Mouse (Mus musculus): ENCODE measurements at regions not wholly inside any gene's neighbourhood (a gene's known extent, or its start where the extent isn't known, plus 50 kb on each side); places are given as distances from the start of the nearest gene placed in this dataset.

DNA sequence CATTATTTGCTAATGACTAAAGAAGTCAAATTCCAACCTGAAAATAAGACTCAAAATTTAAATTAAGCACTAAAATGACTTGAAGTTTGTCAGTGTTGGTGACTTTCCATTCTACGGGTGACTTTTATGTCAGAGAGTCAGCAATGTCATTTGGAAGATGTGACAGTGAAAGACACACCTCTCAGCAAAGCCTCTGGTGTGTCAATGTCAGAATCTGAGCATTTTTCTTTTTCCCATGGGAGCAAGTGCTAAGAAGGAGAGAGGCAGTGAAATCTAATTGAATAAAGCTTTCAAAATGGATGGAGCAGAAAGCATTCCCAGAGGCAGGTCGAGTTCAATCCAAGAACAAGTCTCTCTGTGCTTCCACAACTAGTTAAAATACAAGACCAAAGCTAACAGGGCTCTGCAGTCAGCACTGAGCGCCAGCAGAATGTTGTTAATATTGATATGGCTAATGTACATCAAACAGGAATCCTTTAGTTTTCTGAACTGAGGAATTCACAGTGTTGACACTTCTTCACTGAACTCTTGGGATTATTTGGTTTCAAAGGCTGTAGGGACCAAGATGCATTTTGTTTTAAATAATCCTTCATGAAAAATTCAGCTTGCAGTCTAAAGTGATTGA lies 170.4 kb upstream of the Megf9 start:
- ATAC-seq (ENCODE audit: low FRiP score, low read depth): no peak
- 78% methylated on average over 3 of the region's 3 CpGs for WGBS
- no peak overlapping the region for H3K9ac ChIP-seq
- no peak overlapping the region for H3K4me3 ChIP-seq
- no peaks in the 10 kb centered on the region for H3K27me3 ChIP-seq
- H3K4me1 ChIP-seq: no peaks in the 10 kb centered on the region
- H3K9me3 ChIP-seq: no peaks in the 10 kb centered on the region
- no peak overlapping the region for H3K4me2 ChIP-seq (replicated peaks)
- H3K27ac ChIP-seq: no peak overlapping the region
- H3K36me3 ChIP-seq: no peaks in the 10 kb centered on the region

GRCm38 (mm10) chr4:70700894-70701293 lies 166.1 kb upstream of the Megf9 start:
- no peak overlapping the region for H3K9ac ChIP-seq
- H3K9me3 ChIP-seq: no peaks in the 10 kb centered on the region
- no peak overlapping the region for H3K4me3 ChIP-seq
- ATAC-seq (ENCODE audit: low FRiP score, low read depth): no peak
- no peak overlapping the region for H3K27ac ChIP-seq
- WGBS: 70% methylated on average over 1 of the region's 1 CpGs
- H3K36me3 ChIP-seq: no peaks in the 10 kb centered on the region
- no peaks in the 10 kb centered on the region for H3K27me3 ChIP-seq
- H3K4me2 ChIP-seq (replicated peaks): no peak overlapping the region
- H3K4me1 ChIP-seq: no peaks in the 10 kb centered on the region

GRCm38 (mm10) chr4:70664181-70664580 lies 129.4 kb upstream of the Megf9 start:
- H3K9me3 ChIP-seq: no peaks in the 10 kb centered on the region
- no peak for ATAC-seq (ENCODE audit: low FRiP score, low read depth)
- no peak overlapping the region for H3K4me2 ChIP-seq (replicated peaks)
- WGBS: 89% methylated on average over 1 of the region's 1 CpGs
- no peak overlapping the region for H3K9ac ChIP-seq
- no peaks in the 10 kb centered on the region for H3K27me3 ChIP-seq
- H3K36me3 ChIP-seq: no peaks in the 10 kb centered on the region
- no peaks in the 10 kb centered on the region for H3K4me1 ChIP-seq
- H3K27ac ChIP-seq: no peak overlapping the region
- H3K4me3 ChIP-seq: no peak overlapping the region

DNA sequence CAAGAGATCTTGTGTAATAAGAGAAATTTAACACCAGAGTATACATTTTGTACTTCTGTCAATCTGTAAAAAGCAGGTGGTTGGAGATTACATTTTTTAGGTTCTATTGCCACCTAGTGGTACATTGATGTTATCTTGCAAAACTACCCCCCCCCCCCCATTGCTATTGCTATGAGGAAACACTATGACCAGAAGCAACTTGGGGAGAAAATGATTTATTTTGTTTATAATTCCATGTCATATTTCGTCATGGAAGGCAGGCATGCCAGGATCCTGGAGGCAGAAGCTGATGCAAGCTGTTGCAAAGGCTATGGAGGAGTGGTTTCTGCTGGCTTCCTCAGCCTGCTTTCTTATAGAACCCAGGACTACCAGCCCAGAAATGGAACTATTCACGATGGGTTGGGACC lies 86.6 kb upstream of the Megf9 start:
- WGBS: 56% methylated on average over 2 of the region's 2 CpGs
- Histone ChIP-seq H3K9ac (no peak overlapping the region), H3K4me2 (replicated peaks) (no peak overlapping the region), H3K27ac (no peak overlapping the region), H3K27me3 (no peaks in the 10 kb centered on the region), H3K36me3 (no peaks in the 10 kb centered on the region), H3K4me1 (no peaks in the 10 kb centered on the region), H3K4me3 (no peak overlapping the region), H3K9me3 (no peaks in the 10 kb centered on the region)
- ATAC-seq (ENCODE audit: low FRiP score, low read depth): no peak

DNA sequence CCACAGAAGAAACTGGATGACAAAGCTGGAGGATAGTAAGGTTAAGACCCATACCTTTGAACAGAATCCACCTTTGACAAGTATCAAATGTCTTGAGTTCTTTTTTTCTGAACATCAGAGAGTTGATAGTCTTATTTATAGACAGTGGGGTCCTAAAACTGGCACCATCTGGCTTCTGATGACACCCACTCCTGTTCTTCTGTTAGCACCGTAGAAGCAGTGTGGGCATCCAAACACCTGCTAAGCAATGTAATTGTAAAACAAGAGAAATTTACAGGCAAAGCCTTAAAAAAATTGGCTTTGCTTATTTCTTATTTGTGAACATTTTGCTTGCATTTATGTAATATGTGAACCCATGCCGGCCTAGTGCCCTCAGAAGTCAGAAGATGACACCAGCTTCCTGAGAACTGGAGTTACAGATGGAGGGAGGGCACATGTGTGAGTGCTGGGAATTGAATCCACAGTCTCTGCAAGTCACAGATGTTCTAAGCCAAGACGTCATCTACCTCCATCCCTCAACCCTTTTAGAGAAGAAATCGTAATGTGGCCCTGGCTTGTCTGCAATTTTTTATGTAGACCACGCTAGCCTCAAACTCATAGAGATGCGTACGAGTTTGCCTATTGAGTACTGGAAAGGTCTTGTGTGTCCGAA lies 85.0 kb upstream of the Megf9 start:
- WGBS: 82% methylated on average over 8 of the region's 8 CpGs

GRCm38 (mm10) chr4:70615794-70616193 lies 81.0 kb upstream of the Megf9 start:
- Histone ChIP-seq H3K4me2 (replicated peaks) (no peak overlapping the region), H3K9me3 (no peaks in the 10 kb centered on the region), H3K36me3 (no peaks in the 10 kb centered on the region), H3K27me3 (no peaks in the 10 kb centered on the region), H3K4me1 (no peaks in the 10 kb centered on the region), H3K4me3 (no peak overlapping the region), H3K27ac (no peak overlapping the region), H3K9ac (no peak overlapping the region)
- 63% methylated on average over 4 of the region's 4 CpGs for WGBS
- ATAC-seq (ENCODE audit: low FRiP score, low read depth): no peak

More for the DNA sequence above, 85.0 kb upstream of the Megf9 start:
- H3K4me2 ChIP-seq (replicated peaks): no peak overlapping the region
- H3K27me3 ChIP-seq: no peaks in the 10 kb centered on the region
- no peaks in the 10 kb centered on the region for H3K36me3 ChIP-seq
- no peaks in the 10 kb centered on the region for H3K9me3 ChIP-seq
- no peak overlapping the region for H3K27ac ChIP-seq
- ATAC-seq (ENCODE audit: low FRiP score, low read depth): no peak
- H3K4me1 ChIP-seq: no peaks in the 10 kb centered on the region
- H3K9ac ChIP-seq: no peak overlapping the region
- H3K4me3 ChIP-seq: no peak overlapping the region

DNA sequence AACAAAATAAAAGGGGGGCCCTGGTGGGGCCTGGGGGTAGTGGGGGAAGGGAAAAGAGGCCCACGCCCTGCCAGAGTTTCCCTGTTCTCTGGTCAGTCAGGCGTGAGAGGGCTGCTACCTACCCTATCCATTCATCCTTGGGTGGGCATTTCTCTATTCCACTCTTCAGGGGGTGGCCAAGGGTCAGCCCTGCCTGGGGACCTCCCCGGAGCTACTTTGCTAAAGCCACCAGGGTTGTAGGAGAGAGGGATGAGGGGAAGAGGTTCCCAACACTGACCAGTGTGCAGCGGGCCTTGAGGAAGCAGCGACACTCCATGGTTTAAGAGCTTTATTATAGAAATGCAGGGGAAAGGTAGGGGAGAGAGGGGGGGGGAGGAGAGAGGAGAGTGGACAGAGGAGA lies 79.6 kb upstream of the Megf9 start:
- Histone ChIP-seq H3K27me3 (no peaks in the 10 kb centered on the region), H3K9me3 (no peaks in the 10 kb centered on the region), H3K4me1 (no peaks in the 10 kb centered on the region), H3K36me3 (no peaks in the 10 kb centered on the region), H3K4me3 (no peak overlapping the region), H3K9ac (no peak overlapping the region), H3K27ac (no peak overlapping the region), H3K4me2 (replicated peaks) (no peak overlapping the region)
- 80% methylated on average over 5 of the region's 5 CpGs for WGBS
- ATAC-seq (ENCODE audit: low FRiP score, low read depth): no peak

DNA sequence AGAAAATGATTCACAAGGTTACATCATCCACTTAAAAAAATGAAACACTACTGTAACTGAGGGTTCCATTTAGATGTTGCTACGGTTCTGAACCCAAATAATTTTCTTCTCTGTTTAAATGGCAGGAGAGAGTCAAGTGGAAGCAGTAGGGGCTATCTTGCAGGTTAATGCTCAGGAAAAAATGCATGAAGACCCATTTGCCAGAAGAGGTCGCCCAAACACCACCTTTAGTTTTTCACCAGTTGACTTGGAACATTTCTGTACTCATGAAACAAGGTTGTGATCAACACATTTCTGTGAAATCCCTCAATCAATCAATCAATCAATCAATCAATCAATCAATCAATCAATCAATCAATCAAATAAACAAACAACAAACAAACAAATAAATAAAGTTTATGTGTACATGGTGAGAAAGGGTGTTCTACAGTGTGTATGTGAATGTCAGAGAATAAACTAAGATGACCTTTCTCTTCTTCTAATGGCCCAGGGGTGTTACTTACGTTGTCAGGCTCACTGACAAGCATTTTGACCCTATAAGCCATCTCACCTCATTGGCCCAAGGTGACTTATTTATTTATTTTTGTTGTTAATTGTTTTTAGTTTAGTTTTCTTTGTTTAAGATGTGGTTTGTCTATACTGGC lies 68.5 kb upstream of the Megf9 start:
- WGBS: 25% methylated on average over 3 of the region's 3 CpGs
- no peaks in the 10 kb centered on the region for H3K36me3 ChIP-seq
- H3K9me3 ChIP-seq: no peaks in the 10 kb centered on the region
- no peaks in the 10 kb centered on the region for H3K4me1 ChIP-seq
- no peak overlapping the region for H3K4me2 ChIP-seq (replicated peaks)
- ATAC-seq (ENCODE audit: low FRiP score, low read depth): peak; percentile 48; the same call in 1 of the 2 replicates
- H3K9ac ChIP-seq: no peak overlapping the region
- H3K4me3 ChIP-seq: no peak overlapping the region
- peaks cover 12% of the 10 kb centered on the region; the same call in 1 of the 2 replicates for H3K27me3 ChIP-seq
- H3K27ac ChIP-seq: no peak overlapping the region

GRCm38 (mm10) chr4:70601301-70601700 lies 66.5 kb upstream of the Megf9 start:
- Histone ChIP-seq H3K36me3 (no peaks in the 10 kb centered on the region), H3K9ac (no peak overlapping the region), H3K4me3 (no peak overlapping the region), H3K9me3 (no peaks in the 10 kb centered on the region), H3K27ac (no peak overlapping the region), H3K4me1 (no peaks in the 10 kb centered on the region), H3K27me3 (peaks cover 12% of the 10 kb centered on the region; the same call in 1 of the 2 replicates), H3K4me2 (replicated peaks) (no peak overlapping the region)
- no peak for ATAC-seq (ENCODE audit: low FRiP score, low read depth)
- 17% methylated on average over 4 of the region's 4 CpGs for WGBS
